Mouse (Mus musculus) embryo, embryonic 9.5 days (tissue): ENCODE results near the gene Gprasp2.
"Not testable (repeated sequence)": the region's sequence is repeated elsewhere in the genome, so short reads cannot be mapped to it uniquely, and the experiment has no call there.

Experiments
- DNase-seq: peaks from one replicate; pipeline ENCODE4 v3.0.0-alpha.2; 2017; ENCODE audit errors: extremely low spot score

The Gprasp2 gene

DNA sequence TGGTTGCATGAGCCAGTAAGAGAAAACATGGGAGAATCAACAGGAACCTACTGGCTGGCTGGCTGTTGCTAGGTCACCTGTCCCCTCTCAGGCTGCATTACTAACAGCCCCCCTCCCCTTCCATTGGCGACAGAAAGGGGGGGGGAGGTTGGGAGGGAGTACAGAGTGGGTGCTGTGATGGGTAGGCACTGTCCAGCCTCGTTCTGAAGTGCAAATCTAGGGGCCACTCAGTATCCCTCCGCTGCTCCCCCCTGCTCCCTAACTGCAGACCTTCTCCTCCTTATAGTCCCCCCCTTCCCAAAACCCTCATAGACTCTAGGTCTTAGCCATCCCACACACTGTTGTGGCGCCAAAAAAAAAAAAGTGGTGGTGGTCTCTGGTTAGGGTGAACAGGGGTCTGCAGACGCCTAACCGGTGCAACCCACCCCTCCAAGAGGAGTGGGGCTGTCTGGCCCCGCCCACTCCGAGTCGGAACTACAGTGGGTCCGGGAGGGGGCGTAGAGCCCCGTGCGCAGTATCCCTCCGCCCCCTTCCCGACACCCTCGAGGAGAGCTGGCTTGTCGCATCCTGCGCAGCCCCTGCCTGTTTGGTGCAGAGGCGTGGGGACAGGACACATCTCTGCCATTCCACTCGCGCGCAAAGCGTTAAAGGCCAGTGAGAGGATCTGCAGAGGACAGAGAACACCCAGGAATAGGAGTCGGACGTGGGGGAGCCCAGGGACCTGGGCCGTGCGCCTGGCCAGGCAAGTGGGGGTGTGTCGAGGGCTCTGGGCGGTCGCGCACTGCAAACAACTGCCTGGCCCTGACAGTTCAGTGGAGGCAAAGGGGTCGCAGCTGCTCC is at the start of gene Gprasp2:
Gene Gprasp2 (plus strand): TSS at position 514 of the 840 bp plus-strand sequence.
- peak; percentile 42 for DNase-seq

- no peak for DNase-seq
Measured at GRCm38 (mm10) chrX:135791536-135791935, 47.3 kb upstream of the Gprasp2 start.

- no peak for DNase-seq
Measured at GRCm38 (mm10) chrX:135792326-135792725, 46.5 kb upstream of the Gprasp2 start.

GRCm38 (mm10) chrX:135795591-135796304 is 43.1 kb upstream of the Gprasp2 start:
- peak; percentile 63 for DNase-seq

DNA sequence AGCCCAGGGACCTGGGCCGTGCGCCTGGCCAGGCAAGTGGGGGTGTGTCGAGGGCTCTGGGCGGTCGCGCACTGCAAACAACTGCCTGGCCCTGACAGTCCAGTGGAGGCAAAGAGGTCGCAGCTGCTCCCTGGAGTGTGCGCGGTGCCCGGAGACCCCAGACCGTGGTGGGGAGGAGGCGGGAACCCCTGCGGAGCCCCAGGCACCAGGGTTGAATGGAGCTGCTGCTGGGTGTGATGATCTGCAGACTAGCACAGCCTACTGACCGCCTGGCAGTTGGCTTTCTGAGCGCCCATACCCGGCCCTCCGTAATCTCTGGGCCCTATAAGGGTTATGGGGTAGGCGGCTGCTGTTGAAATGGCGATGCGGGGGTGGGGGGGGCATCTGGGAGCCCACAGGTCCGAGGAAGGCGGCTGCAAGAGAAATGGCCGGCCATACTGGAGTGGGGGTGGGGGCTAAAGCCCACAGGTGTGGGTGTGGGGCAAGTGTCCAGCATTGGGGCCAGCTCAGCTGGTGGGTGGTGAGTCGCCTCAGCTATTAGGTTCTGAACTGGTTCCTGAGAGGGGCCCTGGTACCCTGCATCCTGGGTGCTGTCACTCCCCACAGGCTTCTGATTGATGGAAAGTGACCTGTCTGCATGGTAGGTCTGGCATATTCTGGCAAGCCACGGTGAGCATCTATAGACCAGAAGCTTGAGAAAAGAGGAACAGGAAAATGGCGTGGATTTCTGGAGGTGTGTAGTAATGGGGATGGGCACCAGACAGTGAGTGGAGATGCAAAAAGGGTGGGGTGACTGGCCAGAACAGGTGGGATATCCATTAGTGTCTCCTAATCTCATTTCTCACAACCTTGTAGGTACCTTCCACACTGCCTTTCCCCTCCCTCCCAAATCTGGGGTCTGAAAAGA is 42.3 kb upstream of the Gprasp2 start:
- DNase-seq: peak; percentile 32

DNA sequence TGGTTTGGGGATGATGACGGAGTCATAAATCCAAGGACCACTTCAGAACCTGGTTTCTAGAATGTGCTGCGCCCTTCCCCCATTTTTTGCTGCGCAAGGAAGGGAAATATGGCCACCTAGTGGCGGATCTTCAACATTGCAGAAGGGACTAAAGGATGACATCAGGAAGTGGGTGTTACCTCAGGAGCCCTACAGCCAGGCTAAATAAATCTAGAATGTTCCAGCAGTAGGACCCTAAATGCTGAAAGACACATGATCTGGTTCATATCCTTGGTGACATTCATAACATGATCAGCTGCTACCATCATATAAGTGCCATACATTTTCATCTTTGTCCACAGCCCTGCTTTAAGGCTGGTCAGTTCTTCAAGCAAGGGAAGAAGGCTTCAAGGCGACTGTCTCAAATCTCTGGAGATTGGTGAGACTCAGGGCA is 41.6 kb upstream of the Gprasp2 start, which contains the start of gene Bhlhb9:
Gene Bhlhb9 (plus strand): TSS at position 383 of the 433 bp plus-strand sequence.
- peak; percentile 27 for DNase-seq

DNA sequence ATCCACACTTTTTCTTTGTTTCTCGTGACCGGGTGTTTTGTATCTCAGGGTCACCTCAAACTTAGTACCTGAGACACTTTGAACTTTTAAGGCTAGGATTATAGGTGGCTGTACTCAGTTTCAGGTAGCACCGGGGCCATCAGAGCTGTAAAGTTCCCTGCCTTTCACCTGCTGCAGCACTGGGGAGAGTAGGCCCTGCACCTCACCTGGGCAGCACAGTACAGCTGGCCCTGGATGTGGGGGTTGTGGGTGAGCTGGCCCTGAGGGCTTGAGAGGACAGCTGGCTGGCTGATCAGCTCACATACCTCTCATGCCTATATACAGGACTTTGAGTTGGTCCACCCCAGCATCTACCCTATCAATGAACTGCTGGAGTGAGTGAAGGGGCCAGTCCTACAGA is 34.7 kb upstream of the Gprasp2 start:
- no peak for DNase-seq

DNA sequence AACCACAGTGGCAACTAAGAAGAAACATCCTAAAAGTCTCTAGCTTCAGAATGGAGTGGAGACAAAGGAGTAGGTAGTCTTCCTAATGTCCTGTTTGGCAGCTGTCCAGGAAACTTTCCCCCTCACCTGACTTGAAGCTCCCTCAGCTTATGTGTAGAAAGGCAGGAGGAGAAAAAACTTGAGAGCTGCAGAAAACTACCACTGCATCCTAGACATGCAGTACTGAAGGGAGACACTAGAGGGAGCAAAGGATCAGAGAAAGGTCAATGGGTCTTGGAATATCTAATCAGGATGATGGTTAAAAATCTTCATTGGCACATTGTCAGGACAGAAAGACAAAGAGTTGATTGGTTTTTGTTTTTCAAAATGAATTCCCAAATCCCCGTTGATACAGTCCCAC is 33.1 kb upstream of the Gprasp2 start:
- peak; percentile 52 for DNase-seq

GRCm38 (mm10) chrX:135835896-135836295 is 2.9 kb upstream of the Gprasp2 start:
- not testable (repeated sequence) for DNase-seq

DNA sequence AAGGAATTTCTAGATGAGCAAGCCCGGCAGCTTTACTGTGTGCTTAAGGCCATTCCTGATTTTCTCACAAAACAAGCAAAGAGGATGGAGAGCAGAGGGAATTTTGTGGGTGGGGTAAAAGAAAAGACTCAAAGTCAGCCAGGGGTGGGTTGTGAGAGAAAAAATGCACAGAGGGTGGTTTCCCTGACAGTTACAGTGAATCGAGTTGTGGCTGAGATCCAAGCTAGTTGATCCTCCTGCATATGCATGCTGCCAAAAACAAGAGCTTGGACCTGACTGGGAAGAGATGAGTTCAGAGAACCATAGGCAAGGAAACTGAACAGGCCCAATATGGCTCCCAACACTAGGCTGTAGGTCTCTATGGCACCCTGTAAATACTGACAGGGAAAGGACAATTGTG is 938 bp upstream of the Gprasp2 start:
- DNase-seq: no peak

DNA sequence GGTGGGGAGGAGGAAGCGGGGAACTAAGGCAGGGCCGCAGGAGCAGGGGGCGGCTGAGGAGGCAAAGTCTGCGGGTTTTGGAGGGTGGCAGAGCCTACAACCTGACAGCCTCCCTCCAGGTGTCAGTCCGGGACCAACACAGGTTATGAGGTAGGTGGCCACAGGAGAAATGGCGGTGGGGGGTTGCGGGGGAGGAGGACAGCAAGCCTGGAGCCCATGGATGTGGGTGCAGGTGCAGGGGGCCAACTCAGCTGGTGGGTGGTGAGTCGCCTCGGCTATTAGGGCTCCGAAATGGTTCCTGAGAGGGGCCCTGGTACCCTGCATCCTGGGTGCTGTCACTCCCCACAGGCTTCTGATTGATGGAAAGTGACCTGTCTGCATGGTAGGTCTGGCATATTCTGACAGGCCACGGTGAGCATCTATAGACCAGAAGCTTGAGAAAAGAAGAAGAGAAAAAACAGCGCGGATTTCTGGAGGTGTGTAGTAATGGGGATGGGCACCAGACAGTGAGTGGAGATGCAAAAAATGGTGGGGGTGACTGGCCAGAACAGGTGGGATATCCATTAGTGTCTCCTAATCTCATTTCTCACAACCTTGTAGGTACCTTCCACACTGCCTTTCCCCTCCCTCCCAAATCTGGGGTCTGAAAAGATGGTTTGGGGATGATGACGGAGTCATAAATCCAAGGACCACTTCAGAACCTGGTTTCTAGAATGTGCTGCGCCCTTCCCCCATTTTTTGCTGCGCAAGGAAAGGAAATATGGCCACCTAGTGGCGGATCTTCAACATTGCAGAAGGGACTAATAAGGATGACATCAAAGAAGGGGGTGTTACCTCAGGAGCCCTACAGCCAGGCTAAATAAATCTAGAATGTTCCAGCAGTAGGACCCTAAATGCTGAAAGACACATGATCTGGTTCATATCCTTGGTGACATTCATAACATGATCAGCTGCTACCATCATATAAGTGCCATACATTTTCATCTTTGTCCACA is 860 bp downstream of the Gprasp2 start:
- DNase-seq: peak; percentile 20

DNA sequence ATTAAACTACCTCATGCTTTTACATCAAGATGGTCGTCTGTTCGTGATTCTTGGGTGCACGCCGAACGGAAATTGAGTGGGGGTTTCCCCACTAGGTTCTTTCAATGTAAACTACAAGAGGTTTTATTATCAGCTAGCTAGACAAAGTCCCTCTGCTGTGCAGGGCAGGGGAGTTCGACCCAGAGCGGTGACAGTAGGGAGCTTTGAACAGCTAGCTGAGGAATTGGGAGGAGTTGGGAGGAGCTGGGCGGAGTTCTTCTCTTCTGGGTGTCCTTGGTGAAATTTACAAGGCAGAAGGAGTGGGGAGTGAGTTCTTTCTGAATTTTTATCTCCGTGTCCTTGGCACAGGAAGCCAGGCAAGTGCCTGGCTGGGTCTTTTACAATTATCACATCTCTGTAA is 28.0 kb downstream of the Gprasp2 start:
- DNase-seq: not testable (repeated sequence)

DNA sequence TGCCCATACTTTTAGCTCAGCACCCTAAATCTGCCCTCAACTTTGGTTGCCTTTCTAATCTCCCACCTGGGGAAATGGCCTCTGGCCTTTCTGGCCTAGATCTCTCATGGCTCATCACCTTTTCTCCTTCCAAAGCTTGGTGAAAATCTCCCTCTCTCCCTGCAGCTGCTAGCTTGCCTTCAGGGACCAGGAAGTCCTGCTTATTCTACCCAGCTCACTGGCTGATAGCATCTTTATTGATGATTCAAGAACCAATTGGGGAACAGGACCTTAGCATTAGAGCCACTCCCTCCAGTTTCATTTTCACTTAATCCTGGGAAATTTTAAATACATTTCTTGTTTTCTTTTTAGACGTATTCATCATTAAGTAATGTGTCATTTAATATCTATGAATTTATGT is 37.8 kb downstream of the Gprasp2 start:
- DNase-seq: no peak

DNA sequence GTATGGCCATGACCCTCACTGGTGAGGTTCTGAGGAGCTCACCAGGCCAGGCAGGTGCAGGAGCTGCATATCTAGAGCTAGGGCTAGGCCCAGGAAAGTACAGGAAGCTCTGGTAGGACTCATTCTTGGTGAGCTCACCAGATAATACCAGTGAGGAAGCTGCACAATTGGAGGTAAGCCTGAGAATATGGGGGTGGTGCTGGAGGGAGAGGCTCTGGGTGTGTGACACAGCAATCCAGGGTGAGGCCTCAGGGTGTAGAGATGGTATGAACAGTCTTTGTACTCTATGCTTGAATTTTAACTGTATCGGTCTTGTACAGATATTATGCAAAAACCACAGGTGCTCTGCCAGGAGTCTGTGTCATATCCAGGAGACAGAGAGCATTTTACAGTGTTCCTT is 40.8 kb downstream of the Gprasp2 start:
- DNase-seq: no peak

GRCm38 (mm10) chrX:135885411-135886233 is 46.8 kb downstream of the Gprasp2 start:
- peak; percentile 79 for DNase-seq

DNA sequence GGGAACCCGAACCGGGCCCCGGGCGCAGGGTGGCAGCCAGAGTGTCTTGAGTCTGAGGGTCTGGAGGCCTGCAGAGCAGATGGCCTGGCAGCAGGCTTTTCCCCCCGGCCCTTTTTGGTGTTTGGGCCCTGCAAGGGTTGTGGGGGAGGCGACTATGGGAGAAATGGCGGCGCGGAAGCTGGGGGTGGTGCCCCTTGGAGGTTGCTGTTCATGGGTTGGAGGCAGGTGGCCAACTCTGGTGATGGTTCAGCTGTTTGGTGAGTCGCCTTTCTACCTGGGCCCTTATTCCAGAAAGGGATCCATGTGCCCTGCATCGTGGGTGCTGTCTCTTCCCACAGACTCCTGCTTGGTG is 47.4 kb downstream of the Gprasp2 start:
- no peak for DNase-seq
